Mouse (Mus musculus) hindbrain, embryonic 11.5 days (tissue): ENCODE measurements around the gene Tmem121. TPM values are rescaled to one million over a fixed set of nuclear protein-coding genes. Genes with fewer than 3 reads are reported as not detected.

Source experiments
- ATAC-seq: fragments of 200-750 bp; cut with Nextera tagmentation; 2 replicates; pipeline ENCODE4 v1.8.0; 2017; ENCODE audit warnings: mild to moderate bottlenecking, moderate TSS enrichment, moderate library complexity; ENCODE audit not compliant: low FRiP score
- DNase-seq: peaks from one replicate; pipeline ENCODE4 v3.0.0-alpha.2; 2015; ENCODE audit warnings: low spot score
- H3K27ac ChIP-seq: fragments of 300-500 bp; sonication (generic); 2 replicates; pipeline ENCODE4 v1.5.1; 2014; ENCODE audit warnings: mild to moderate bottlenecking, low read depth, low read length
- H3K27me3 ChIP-seq: fragments of 300-500 bp; sonication (generic); 2 replicates; pipeline ENCODE4 v1.6.1; 2014; ENCODE audit warnings: mild to moderate bottlenecking, low read length, moderate library complexity, mixed read lengths; ENCODE audit not compliant: control insufficient read depth, insufficient read depth
- H3K36me3 ChIP-seq: fragments of 300-500 bp; sonication (generic); 2 replicates; pipeline ENCODE4 v1.6.1; 2014; ENCODE audit warnings: mild to moderate bottlenecking, low read length, moderate library complexity, mixed read lengths; ENCODE audit not compliant: control insufficient read depth, insufficient read depth
- H3K4me1 ChIP-seq: fragments of 300-500 bp; sonication (generic); replicated peaks from 2 replicates; pipeline ENCODE4 v1.6.1; 2014; ENCODE audit warnings: low read length, mixed read lengths; ENCODE audit not compliant: control insufficient read depth, insufficient read depth
- H3K4me2 ChIP-seq: fragments of 300-500 bp; sonication (generic); replicated peaks from 2 replicates; pipeline ENCODE4 v1.6.1; 2014; ENCODE audit warnings: mild to moderate bottlenecking, low read depth, low read length
- H3K4me3 ChIP-seq: fragments of 300-500 bp; sonication (generic); 2 replicates; pipeline ENCODE4 v1.5.1; 2014; ENCODE audit warnings: low read depth, low read length
- H3K9ac ChIP-seq: fragments of 300-500 bp; sonication (generic); 2 replicates; pipeline ENCODE4 v1.6.1; 2014; ENCODE audit warnings: low read depth, low read length
- H3K9me3 ChIP-seq: fragments of 300-500 bp; sonication (generic); 2 replicates; pipeline ENCODE4 v1.6.1; 2016; ENCODE audit warnings: low read length; ENCODE audit not compliant: control insufficient read depth
- WGBS: fragments of 180-500 bp; shearing (Covaris S2); extraction: QIAGEN DNeasy Blood & Tissue Kit; methylation state at CpG from one replicate; pipeline ENCODE4 v1.1.7; 2014; 5-methylcytosine and 5-hydroxymethylcytosine counted together
- polyA plus RNA-seq: library from polyadenylated mRNA; unstranded; fragments of >200 nt; fragmentation: Nextera tagmentation; extraction: Ambion mirVana; gene quantifications from 2 replicates; pipeline ENCODE4 v1.2.1, GENCODE M21; 2014

The Tmem121 gene
- polyA plus RNA-seq, 1 experiment from 2014 or later: 8.9 TPM

DNA sequence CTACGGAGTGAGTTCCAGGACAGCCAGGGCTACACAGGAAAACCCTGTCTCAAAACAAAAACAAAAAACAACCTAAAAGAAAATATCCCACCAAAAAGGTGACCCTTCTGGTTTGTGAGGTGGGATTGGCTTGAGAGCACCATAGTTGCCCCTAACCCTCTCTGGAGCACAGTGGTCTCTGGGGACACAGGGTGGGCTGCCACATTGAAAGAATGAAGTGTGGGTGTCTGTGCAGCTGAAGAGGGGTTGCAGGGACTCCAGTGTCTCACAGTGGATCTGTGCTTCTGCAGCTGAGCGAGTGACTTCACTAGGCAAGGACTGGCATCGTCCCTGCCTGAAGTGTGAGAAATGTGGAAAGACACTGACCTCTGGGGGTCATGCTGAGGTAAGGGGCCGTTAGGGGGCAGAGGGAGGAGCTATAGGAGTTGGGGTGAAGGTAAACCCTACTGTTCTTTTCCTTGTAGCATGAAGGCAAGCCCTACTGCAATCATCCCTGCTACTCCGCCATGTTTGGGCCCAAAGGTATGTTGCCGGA lies 32.7 kb upstream of the Tmem121 start:
- Histone ChIP-seq H3K4me1 (peaks cover 9% of the 10 kb centered on the region; the same call in 1 of the 2 replicates), H3K9ac (no peak overlapping the region), H3K27me3 (peaks cover 12% of the 10 kb centered on the region; the same call in 1 of the 2 replicates), H3K4me2 (no peak overlapping the region), H3K27ac (no peak overlapping the region), H3K9me3 (no peaks in the 10 kb centered on the region), H3K4me3 (no peak overlapping the region), H3K36me3 (no peaks in the 10 kb centered on the region)
- DNase-seq (no peak), ATAC-seq (no peak)
- WGBS: 80% methylated on average over 6 of the region's 6 CpGs

GRCm38 (mm10) chr12:113153971-113154370 lies 31.8 kb upstream of the Tmem121 start:
- 94% methylated on average over 7 of the region's 7 CpGs for WGBS
- ATAC-seq (no peak), DNase-seq (no peak)
- no peaks in the 10 kb centered on the region for H3K9me3 ChIP-seq
- no peak overlapping the region for H3K4me2 ChIP-seq
- H3K27ac ChIP-seq: no peak overlapping the region
- no peak overlapping the region for H3K4me3 ChIP-seq
- no peaks in the 10 kb centered on the region for H3K36me3 ChIP-seq
- peaks cover 12% of the 10 kb centered on the region; the same call in 1 of the 2 replicates for H3K27me3 ChIP-seq
- H3K4me1 ChIP-seq: peaks cover 9% of the 10 kb centered on the region; the same call in 1 of the 2 replicates
- H3K9ac ChIP-seq: no peak overlapping the region

DNA sequence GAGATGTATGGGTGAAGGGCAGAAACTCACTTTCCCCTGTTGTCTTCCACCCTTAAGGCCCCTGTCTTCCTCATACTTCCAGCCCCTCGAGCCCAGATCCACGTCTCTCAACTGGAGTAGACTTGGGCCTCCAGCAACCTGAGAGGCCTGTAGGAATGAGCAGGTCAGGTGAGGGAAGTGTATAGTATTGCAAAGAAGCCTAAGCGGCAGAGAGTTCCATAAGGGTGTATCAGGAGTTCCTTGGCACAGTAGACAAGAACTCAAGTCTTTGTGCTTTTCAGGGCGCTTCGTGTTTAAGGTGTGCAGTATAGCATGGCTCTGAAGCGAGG lies 31.0 kb upstream of the Tmem121 start:
- H3K9ac ChIP-seq: no peak overlapping the region
- WGBS: 77% methylated on average over 6 of the region's 6 CpGs
- no peak overlapping the region for H3K4me3 ChIP-seq
- no peaks in the 10 kb centered on the region for H3K36me3 ChIP-seq
- H3K27me3 ChIP-seq: peaks cover 12% of the 10 kb centered on the region; the same call in 1 of the 2 replicates
- H3K4me2 ChIP-seq: peak overlapping the region; percentile 71
- peaks cover 9% of the 10 kb centered on the region; the same call in 1 of the 2 replicates for H3K4me1 ChIP-seq
- no peak overlapping the region for H3K27ac ChIP-seq
- DNase-seq (no peak), ATAC-seq (no peak)
- no peaks in the 10 kb centered on the region for H3K9me3 ChIP-seq

GRCm38 (mm10) chr12:113155076-113155771 lies 30.5 kb upstream of the Tmem121 start:
- H3K27me3 ChIP-seq: peaks cover 12% of the 10 kb centered on the region; the same call in 1 of the 2 replicates
- peak overlapping the region; percentile 66 for H3K9ac ChIP-seq
- H3K27ac ChIP-seq: peak overlapping the region; percentile 54; the same call in 1 of the 2 replicates
- ATAC-seq (peak; percentile 8), DNase-seq (peak; percentile 67)
- peaks cover 9% of the 10 kb centered on the region; the same call in 1 of the 2 replicates for H3K4me1 ChIP-seq
- H3K9me3 ChIP-seq: no peaks in the 10 kb centered on the region
- H3K4me3 ChIP-seq: peak overlapping the region; percentile 64
- H3K4me2 ChIP-seq: peak overlapping the region; percentile 71
- H3K36me3 ChIP-seq: no peaks in the 10 kb centered on the region
- 5% methylated on average over 32 of the region's 32 CpGs for WGBS

GRCm38 (mm10) chr12:113155887-113156539 lies 29.7 kb upstream of the Tmem121 start, which contains the start of gene Tedc1:
TSS of gene Tedc1 (plus strand) at chr12:113156421.
- Histone ChIP-seq H3K9me3 (no peaks in the 10 kb centered on the region), H3K4me1 (peaks cover 9% of the 10 kb centered on the region; the same call in 1 of the 2 replicates), H3K4me2 (peak within 1 kb of the TSS; percentile 71), H3K36me3 (no peaks in the 10 kb centered on the region), H3K4me3 (peak within 1 kb of the TSS; percentile 64), H3K27ac (peak within 1 kb of the TSS; percentile 54; the same call in 1 of the 2 replicates), H3K9ac (peak within 1 kb of the TSS; percentile 66), H3K27me3 (peaks cover 5% of the 10 kb centered on the region; the same call in 1 of the 2 replicates)
- WGBS: under 1% methylated on average over 46 of the region's 46 CpGs
- peak; percentile 98 for ATAC-seq
- DNase-seq: peak; percentile 100

DNA sequence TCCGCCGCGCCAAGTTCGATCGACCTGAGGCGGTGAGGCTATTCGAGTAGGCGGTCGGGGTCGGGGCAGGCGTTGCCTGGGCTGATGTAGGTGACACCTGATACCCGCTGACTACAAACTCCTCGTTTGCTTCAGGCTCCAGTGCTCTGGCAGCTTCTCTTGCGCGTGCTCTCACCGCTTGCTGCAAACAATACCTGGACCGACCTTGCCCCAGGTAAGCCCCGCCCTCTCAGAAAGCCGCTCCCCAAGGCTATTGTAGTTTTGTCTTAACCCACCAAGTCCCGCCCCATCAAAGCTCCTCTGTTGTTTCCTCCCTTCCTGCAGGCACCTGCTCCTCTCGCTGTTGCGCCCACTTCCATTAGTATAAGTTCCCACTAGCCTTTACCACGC lies 29.2 kb upstream of the Tmem121 start:
- peak overlapping the region; percentile 64 for H3K4me3 ChIP-seq
- ATAC-seq (no peak), DNase-seq (no peak)
- H3K4me1 ChIP-seq: peaks cover 9% of the 10 kb centered on the region; the same call in 1 of the 2 replicates
- peaks cover 5% of the 10 kb centered on the region; the same call in 1 of the 2 replicates for H3K27me3 ChIP-seq
- H3K9me3 ChIP-seq: no peaks in the 10 kb centered on the region
- H3K36me3 ChIP-seq: no peaks in the 10 kb centered on the region
- 0% methylated on average over 22 of the region's 23 CpGs for WGBS
- peak overlapping the region; percentile 58 for H3K9ac ChIP-seq
- H3K27ac ChIP-seq: no peak overlapping the region
- peak overlapping the region; percentile 55 for H3K4me2 ChIP-seq

DNA sequence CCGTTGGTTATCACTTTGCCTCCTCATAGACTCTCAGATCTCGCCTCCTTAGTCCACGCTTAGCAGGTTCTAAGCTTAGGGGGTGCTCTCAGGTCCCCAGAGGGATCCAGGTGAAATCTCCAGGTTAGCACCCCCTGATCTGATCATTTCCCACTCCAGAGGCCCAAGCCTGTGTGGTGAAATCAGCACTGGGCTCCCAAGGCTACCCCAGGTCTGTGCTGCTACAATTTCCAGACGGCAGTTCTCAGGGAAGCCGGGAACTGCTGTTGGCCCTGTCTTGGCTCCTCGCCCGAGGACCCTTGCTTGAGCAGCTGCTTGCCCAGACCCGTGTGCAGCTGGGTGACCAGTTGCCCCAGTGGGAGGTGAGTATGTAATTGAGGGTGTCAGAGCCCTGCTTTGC lies 28.7 kb upstream of the Tmem121 start:
- Histone ChIP-seq H3K36me3 (no peaks in the 10 kb centered on the region), H3K4me2 (peak overlapping the region; percentile 55), H3K27me3 (peaks cover 5% of the 10 kb centered on the region; the same call in 1 of the 2 replicates), H3K4me3 (peak overlapping the region; percentile 64), H3K27ac (no peak overlapping the region), H3K9me3 (no peaks in the 10 kb centered on the region), H3K9ac (peak overlapping the region; percentile 58), H3K4me1 (peaks cover 9% of the 10 kb centered on the region; the same call in 1 of the 2 replicates)
- WGBS: 41% methylated on average over 8 of the region's 8 CpGs
- ATAC-seq: no peak
- DNase-seq: no peak

DNA sequence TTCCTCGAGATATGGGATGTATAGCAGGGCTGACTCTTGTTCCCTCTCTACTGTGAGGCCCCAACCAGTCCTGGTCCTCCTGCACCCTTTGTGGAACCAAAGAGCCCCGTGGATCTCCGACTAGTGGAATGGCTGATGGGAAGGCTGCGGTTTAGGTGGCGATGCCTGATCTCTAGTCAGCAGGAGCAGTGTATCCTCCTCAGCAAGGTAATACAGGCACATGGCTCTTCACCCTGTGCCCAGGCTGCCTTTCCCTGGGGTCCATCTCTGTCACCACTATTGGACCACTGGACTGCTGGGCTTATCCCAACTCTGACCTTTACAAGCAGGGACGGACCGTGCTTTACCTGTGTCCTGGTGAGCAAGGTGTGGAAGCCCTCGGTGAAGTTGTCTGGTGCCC lies 28.2 kb upstream of the Tmem121 start:
- Histone ChIP-seq H3K27me3 (peaks cover 3% of the 10 kb centered on the region; the same call in 1 of the 2 replicates), H3K9me3 (no peaks in the 10 kb centered on the region), H3K4me1 (peaks cover 7% of the 10 kb centered on the region; the same call in 1 of the 2 replicates), H3K4me2 (peak overlapping the region; percentile 55; the same call in 1 of the 2 replicates), H3K4me3 (no peak overlapping the region), H3K27ac (no peak overlapping the region), H3K36me3 (no peaks in the 10 kb centered on the region), H3K9ac (no peak overlapping the region; the same call in 1 of the 2 replicates)
- WGBS: 91% methylated on average over 8 of the region's 8 CpGs
- no peak for ATAC-seq
- no peak for DNase-seq
